8 mouse cellular contexts compared by ENCODE assay signal in genomic region chr2:30106364-30106763, GRCm38 (mm10). TPM values are rescaled to one million over a fixed set of nuclear protein-coding genes. Genes with fewer than 3 reads are reported as not detected.
DNase-seq lines count a peak whose midpoint lies in the region; ATAC-seq and TF ChIP-seq lines count a peak whose summit lies in the region.

No protein-coding gene starts in this region.

- peak; percentile 44 to 63 for DNase-seq in cerebellum, adult 2 months
- DNase-seq in layer of hippocampus, postnatal 10 days (ENCODE audit: low spot score in 2 of 2): peak; percentile 52 to 56
- no peak for DNase-seq in layer of hippocampus, adult 8-10 months (ENCODE audit: low spot score in 2 of 2)
- DNase-seq in MN1 (ENCODE audit: low spot score): peak; percentile 52
- peak; percentile 58 for DNase-seq in embryonic facial prominence, embryonic 10.5 days (ENCODE audit: low spot score)
- peak; percentile 37 to 42 for DNase-seq in lung, adult 18-20 months
- peak; percentile 69 for DNase-seq in stomach, postnatal 0 days (ENCODE audit: low spot score)

- H3K4me1 ChIP-seq in cerebellum, adult 2 months (ENCODE audit: control insufficient read depth, insufficient read depth, low read length): no peaks in the 10 kb centered on the region
- H3K4me1 ChIP-seq in embryonic facial prominence, embryonic 10.5 days: no peaks in the 10 kb centered on the region
- no peaks in the 10 kb centered on the region for H3K4me1 ChIP-seq in stomach, postnatal 0 days (replicated peaks; ENCODE audit: control insufficient read depth, insufficient read depth)

- H3K36me3 ChIP-seq in embryonic facial prominence, embryonic 10.5 days (replicated peaks): peaks cover 93% of the 10 kb centered on the region
- peaks cover 30% of the 10 kb centered on the region for H3K36me3 ChIP-seq in stomach, postnatal 0 days (ENCODE audit: control insufficient read depth, insufficient read depth, low read length)

- no peak overlapping the region for H3K4me3 ChIP-seq in cerebellum, adult 2 months (replicated peaks; ENCODE audit: insufficient read depth, low read depth, low read length)
- no peak overlapping the region for H3K4me3 ChIP-seq in embryonic facial prominence, embryonic 10.5 days
- H3K4me3 ChIP-seq in stomach, postnatal 0 days (ENCODE audit: low read depth, low read length): no peak overlapping the region

- H3K9ac ChIP-seq in stomach, postnatal 0 days (ENCODE audit: low read length): no peak overlapping the region

- peak; percentile 79 for TF ChIP-seq CTCF in cerebellum, adult 2 months (IDR thresholded peaks at IDR 0.05; ENCODE audit: borderline replicate concordance, insufficient read depth, low read depth, low read length)
- TF ChIP-seq CTCF in stomach, postnatal 0 days (IDR thresholded peaks at IDR 0.05; ENCODE audit: low read depth): peak; percentile 87

- H3K27me3 ChIP-seq in cerebellum, adult 2 months (ENCODE audit: control insufficient read depth, insufficient read depth, low read length): no peaks in the 10 kb centered on the region
- no peaks in the 10 kb centered on the region for H3K27me3 ChIP-seq in embryonic facial prominence, embryonic 10.5 days (replicated peaks; ENCODE audit: low read depth, poor library complexity, severe bottlenecking)
- H3K27me3 ChIP-seq in stomach, postnatal 0 days (ENCODE audit: control insufficient read depth, insufficient read depth, low read length): no peaks in the 10 kb centered on the region

- no peak for TF ChIP-seq EP300 in stomach, postnatal 0 days (optimal IDR thresholded peaks at IDR 0.05)

- no peaks in the 10 kb centered on the region for H3K9me3 ChIP-seq in embryonic facial prominence, embryonic 10.5 days
- H3K9me3 ChIP-seq in stomach, postnatal 0 days (ENCODE audit: control insufficient read depth, low read length): no peaks in the 10 kb centered on the region

- H3K27ac ChIP-seq in cerebellum, adult 2 months (ENCODE audit: insufficient read depth, low read length): no peak overlapping the region
- no peak overlapping the region for H3K27ac ChIP-seq in embryonic facial prominence, embryonic 10.5 days (replicated peaks)
- H3K27ac ChIP-seq in stomach, postnatal 0 days (replicated peaks): no peak overlapping the region

- no peak for ATAC-seq in cerebellum, adult (ENCODE audit: insufficient number of reproducible peaks, low FRiP score, low TSS enrichment)
- 0 out of 2 replicates have a peak, but pooled peaks have one; percentile 45 for ATAC-seq in stomach, postnatal 0 days (ENCODE audit: low FRiP score, low TSS enrichment)

- no peak overlapping the region for H3K4me2 ChIP-seq in stomach, postnatal 0 days (replicated peaks; ENCODE audit: low read depth)

- no peak for TF ChIP-seq POLR2A in cerebellum, adult 2 months (IDR thresholded peaks at IDR 0.05; ENCODE audit: borderline replicate concordance, insufficient read depth, low read length)

RNA-seq across cellular contexts. Expression of gene Zdhhc12, which starts 12.9 kb away (rescaled TPM):
- 14.4 and 15.5 TPM in 2 replicates for polyA plus RNA-seq in cerebellum, adult 2 months (2012; rRNA removed)
- 10 to 100 TPM; 19.6 to 19.7 TPM for total RNA-seq in layer of hippocampus, postnatal 10 days (2021)
- total RNA-seq in layer of hippocampus, adult 8-10 months (2022): 10 to 100 TPM in 2 of 4 experiments, 1 to 10 TPM in 2; 7.3 to 14.0 (median 10.4) TPM
- 35.2 and 37.7 TPM in 2 replicates for polyA plus RNA-seq in embryonic facial prominence, embryonic 10.5 days (2016; fragmentation: Nextera tagmentation; extraction: Ambion mirVana)
- polyA plus RNA-seq in stomach, postnatal 0 days (2015; fragmentation: Nextera tagmentation; extraction: Ambion mirVana): 27.7 and 27.8 TPM in 2 replicates

RNA-seq across cellular contexts. Expression of gene Zer1, which starts 18.0 kb away (rescaled TPM):
- polyA plus RNA-seq in cerebellum, adult 2 months (2012; rRNA removed): 137 and 154 TPM in 2 replicates
- total RNA-seq in layer of hippocampus, postnatal 10 days (2021): 100 to 1,000 TPM; 121 to 126 TPM
- total RNA-seq in layer of hippocampus, adult 8-10 months (2022): 100 to 1,000 TPM; 173 to 203 (median 195) TPM
- 7.1 and 7.4 TPM in 2 replicates for polyA plus RNA-seq in embryonic facial prominence, embryonic 10.5 days (2016; fragmentation: Nextera tagmentation; extraction: Ambion mirVana)
- 2.9 and 3.1 TPM in 2 replicates for polyA plus RNA-seq in stomach, postnatal 0 days (2015; fragmentation: Nextera tagmentation; extraction: Ambion mirVana)

RNA-seq across cellular contexts. Expression of gene Tbc1d13, which starts 27.2 kb away (rescaled TPM):
- polyA plus RNA-seq in cerebellum, adult 2 months (2012; rRNA removed): 57.7 and 58.2 TPM in 2 replicates
- 10 to 100 TPM; 72.6 to 73.5 TPM for total RNA-seq in layer of hippocampus, postnatal 10 days (2021)
- total RNA-seq in layer of hippocampus, adult 8-10 months (2022): 10 to 100 TPM; 49.6 to 61.9 (median 58.5) TPM
- 8.1 and 8.2 TPM in 2 replicates for polyA plus RNA-seq in embryonic facial prominence, embryonic 10.5 days (2016; fragmentation: Nextera tagmentation; extraction: Ambion mirVana)
- polyA plus RNA-seq in stomach, postnatal 0 days (2015; fragmentation: Nextera tagmentation; extraction: Ambion mirVana): 3.7 and 3.9 TPM in 2 replicates

RNA-seq across cellular contexts. Expression of gene Pkn3, which starts 28.9 kb away (rescaled TPM):
- polyA plus RNA-seq in cerebellum, adult 2 months (2012; rRNA removed): 2.4 TPM in 2 replicates
- total RNA-seq in layer of hippocampus, postnatal 10 days (2021): 1 to 10 TPM; 1.8 to 2.2 TPM
- total RNA-seq in layer of hippocampus, adult 8-10 months (2022): 1 to 10 TPM; 2.1 to 6.1 (median 3.5) TPM
- 12.7 and 13.9 TPM in 2 replicates for polyA plus RNA-seq in embryonic facial prominence, embryonic 10.5 days (2016; fragmentation: Nextera tagmentation; extraction: Ambion mirVana)
- polyA plus RNA-seq in stomach, postnatal 0 days (2015; fragmentation: Nextera tagmentation; extraction: Ambion mirVana): 3.0 and 3.1 TPM in 2 replicates

RNA-seq across cellular contexts. Expression of gene Set, which starts 49.2 kb away (rescaled TPM):
- polyA plus RNA-seq in cerebellum, adult 2 months (2012; rRNA removed): 138 and 159 TPM in 2 replicates
- 100 to 1,000 TPM; 231 to 233 TPM for total RNA-seq in layer of hippocampus, postnatal 10 days (2021)
- 100 to 1,000 TPM; 179 to 198 (median 186) TPM for total RNA-seq in layer of hippocampus, adult 8-10 months (2022)
- polyA plus RNA-seq in embryonic facial prominence, embryonic 10.5 days (2016; fragmentation: Nextera tagmentation; extraction: Ambion mirVana): 870 and 873 TPM in 2 replicates
- polyA plus RNA-seq in stomach, postnatal 0 days (2015; fragmentation: Nextera tagmentation; extraction: Ambion mirVana): 202 and 206 TPM in 2 replicates

Comparison
In these comparisons a context has a peak if more than half of its experiments do, and no peak if none do; other contexts are left out.
1. DNase-seq: peak in cerebellum, adult 2 months (2 of 2), layer of hippocampus, postnatal 10 days (2 of 2), MN1 (single experiment), embryonic facial prominence, embryonic 10.5 days (single experiment), lung, adult 18-20 months (2 of 2) and stomach, postnatal 0 days (single experiment); none in layer of hippocampus, adult 8-10 months (0 of 2).
2. RNA of gene Zer1, which starts 18.0 kb away (polyA plus RNA-seq): 137 to 154 TPM in cerebellum, adult 2 months; 7.1 to 7.4 TPM in embryonic facial prominence, embryonic 10.5 days and 2.9 to 3.1 TPM in stomach, postnatal 0 days; every median in the first group is over 10 times any median in the second.